Mouse (Mus musculus): ENCODE results near the gene Gfy. TPM values are rescaled to one million over a fixed set of nuclear protein-coding genes. Genes with fewer than 3 reads are reported as not detected.
"Not testable (repeated sequence)": the region's sequence is repeated elsewhere in the genome, so short reads cannot be mapped to it uniquely, and the experiment has no call there.

Gene Gfy
- polyA plus RNA-seq, 1 experiment from 2014 or later = not detected

DNA sequence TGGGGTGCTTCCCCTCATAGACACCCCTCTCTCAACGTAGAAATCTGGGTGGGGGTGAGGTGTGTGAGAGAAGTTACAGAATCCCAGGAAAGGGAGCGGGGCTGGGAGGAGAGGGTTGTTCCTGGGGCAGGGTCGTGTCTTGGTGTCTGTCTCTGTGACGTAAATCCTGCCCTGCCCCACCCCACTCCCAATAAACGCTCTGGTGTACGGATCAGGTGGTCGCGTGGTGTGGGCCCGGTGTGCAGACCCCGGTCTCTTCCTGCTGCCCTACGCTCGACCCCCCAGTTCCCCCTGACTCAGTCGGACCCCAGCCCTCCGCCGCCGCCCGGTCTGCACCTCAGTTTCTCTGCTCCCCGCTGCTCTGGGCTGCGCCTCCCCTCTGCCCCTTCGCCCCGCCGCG lies 3.4 kb downstream of the Gfy start:
- Histone ChIP-seq H3K4me2 (replicated peaks) (peak overlapping the region; percentile 28), H3K4me1 (replicated peaks) (peaks cover 22% of the 10 kb centered on the region), H3K36me3 (no peaks in the 10 kb centered on the region), H3K9me3 (no peaks in the 10 kb centered on the region), H3K27me3 (peaks cover 83% of the 10 kb centered on the region), H3K4me3 (replicated peaks) (peak overlapping the region; percentile 13), H3K9ac (replicated peaks) (no peak overlapping the region), H3K27ac (no peak overlapping the region)
- ATAC-seq = 0 out of 2 replicates have a peak, but pooled peaks have one; percentile 20
- 3% methylated on average over 23 of the region's 23 CpGs for WGBS

DNA sequence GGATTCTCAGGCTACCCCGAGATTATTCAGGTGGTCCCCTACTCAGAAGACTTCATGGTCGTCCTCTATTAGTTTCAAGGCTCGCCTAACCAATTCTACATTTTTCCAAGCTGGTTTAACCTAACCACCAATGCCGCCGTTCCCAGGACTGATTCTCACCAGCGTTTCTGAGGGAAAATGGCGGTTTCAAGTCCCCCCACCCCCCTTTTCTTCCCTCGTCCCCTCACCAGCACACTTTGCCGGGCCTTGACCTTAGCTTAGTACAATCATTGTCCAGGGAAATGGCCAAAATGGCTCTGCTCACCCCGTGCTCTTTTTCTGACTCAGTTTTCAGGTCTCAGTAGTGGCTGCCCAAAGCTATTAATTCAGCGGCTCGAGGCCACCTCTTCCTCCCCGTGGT lies 4.0 kb downstream of the Gfy start:
- WGBS = 2% methylated on average over 13 of the region's 13 CpGs
- Histone ChIP-seq H3K4me2 (replicated peaks) (no peak overlapping the region), H3K9ac (replicated peaks) (no peak overlapping the region), H3K9me3 (no peaks in the 10 kb centered on the region), H3K27ac (no peak overlapping the region), H3K36me3 (no peaks in the 10 kb centered on the region), H3K4me1 (replicated peaks) (peaks cover 20% of the 10 kb centered on the region), H3K4me3 (replicated peaks) (no peak overlapping the region), H3K27me3 (peaks cover 83% of the 10 kb centered on the region)
- ATAC-seq = no peak

DNA sequence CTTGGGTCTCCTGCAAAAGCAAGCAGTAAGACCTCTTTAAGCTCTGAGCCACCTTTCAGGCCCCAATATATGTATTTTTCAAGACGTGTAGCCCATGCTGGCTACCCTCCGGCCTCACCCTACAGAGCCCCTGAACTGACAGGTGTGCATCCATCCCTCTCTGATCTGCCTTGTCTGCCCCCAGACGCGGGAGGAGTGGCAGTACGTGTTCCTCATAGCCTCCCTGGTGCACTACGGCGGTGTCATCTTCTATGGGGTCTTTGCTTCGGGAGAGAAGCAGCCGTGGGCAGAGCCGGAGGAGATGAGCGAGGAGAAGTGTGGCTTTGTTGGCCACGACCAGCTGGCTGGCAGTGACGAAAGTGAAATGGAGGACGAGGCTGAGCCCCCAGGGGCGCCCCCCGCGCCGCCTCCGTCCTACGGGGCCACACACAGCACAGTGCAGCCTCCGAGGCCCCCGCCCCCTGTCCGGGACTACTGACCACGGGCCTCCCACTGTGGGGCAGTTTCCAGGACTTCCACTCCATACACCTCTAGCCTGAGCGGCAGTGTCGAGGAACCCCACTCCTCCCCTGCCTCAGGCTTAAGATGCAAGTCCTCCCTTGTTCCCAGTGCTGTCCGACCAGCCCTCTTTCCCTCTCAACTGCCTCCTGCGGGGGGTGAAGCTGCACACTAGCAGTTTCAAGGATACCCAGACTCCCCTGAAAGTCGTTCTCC lies 4.6 kb downstream of the Gfy start:
- H3K9ac ChIP-seq (replicated peaks) = no peak overlapping the region

DNA sequence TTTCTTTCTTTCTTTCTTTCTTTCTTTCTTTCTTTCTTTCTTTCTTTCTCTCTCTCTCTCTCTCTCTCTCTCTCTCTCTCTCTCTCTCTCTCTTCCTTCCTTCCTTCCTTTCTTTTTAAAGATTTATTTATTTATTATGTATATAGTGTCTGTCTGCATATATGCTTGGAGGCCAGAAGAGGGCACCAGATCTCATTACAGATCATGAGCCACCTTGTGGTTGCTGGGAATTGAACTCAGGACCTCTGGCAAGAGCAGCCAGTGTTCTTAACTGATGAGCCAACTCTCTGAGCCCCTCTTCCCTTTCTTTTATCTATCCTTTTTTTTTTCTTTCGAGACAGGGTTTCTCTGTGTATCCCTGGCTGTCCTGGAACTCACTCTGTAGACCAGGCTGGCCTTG lies 5.6 kb downstream of the Gfy start:
- H3K4me3 ChIP-seq (replicated peaks); H3K4me2 ChIP-seq (replicated peaks); ATAC-seq; H3K27ac ChIP-seq; H3K9ac ChIP-seq (replicated peaks); H3K9me3 ChIP-seq; H3K36me3 ChIP-seq: not testable (repeated sequence)
- H3K27me3 ChIP-seq = peaks cover 83% of the 10 kb centered on the region
- WGBS = 55% methylated on average over 1 of the region's 1 CpGs
- peaks cover 21% of the 10 kb centered on the region for H3K4me1 ChIP-seq (replicated peaks)

More for the DNA sequence above, 4.6 kb downstream of the Gfy start:
- no peaks in the 10 kb centered on the region for H3K36me3 ChIP-seq
- ATAC-seq = no peak
- H3K4me1 ChIP-seq (replicated peaks) = peaks cover 20% of the 10 kb centered on the region
- H3K9me3 ChIP-seq = peaks cover 6% of the 10 kb centered on the region; the same call in 1 of the 2 replicates
- peak overlapping the region; percentile 11; the same call in 1 of the 2 replicates for H3K4me3 ChIP-seq (replicated peaks)
- H3K27ac ChIP-seq = no peak overlapping the region
- WGBS = 3% methylated on average over 29 of the region's 29 CpGs
- H3K4me2 ChIP-seq (replicated peaks) = peak overlapping the region; percentile 19
- peaks cover 83% of the 10 kb centered on the region for H3K27me3 ChIP-seq

DNA sequence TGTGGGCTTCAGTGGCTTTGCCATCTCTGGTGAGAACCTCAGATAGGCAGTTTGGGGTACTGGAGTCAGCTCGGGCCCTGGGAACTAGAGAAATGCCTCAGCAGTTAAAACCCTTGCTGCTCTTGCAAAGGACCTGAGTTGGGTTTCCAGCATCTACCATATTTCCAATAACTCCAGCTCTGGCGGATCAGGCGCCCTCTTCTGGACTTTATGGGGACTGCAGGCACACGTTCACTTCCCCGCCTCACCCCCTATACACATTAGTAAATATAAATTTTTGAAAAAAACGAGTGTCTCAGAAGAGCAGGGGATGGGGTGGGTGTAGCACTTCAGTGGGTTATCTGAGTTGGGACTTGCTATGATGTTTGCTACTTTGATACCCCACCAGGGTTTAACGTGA lies 6.4 kb downstream of the Gfy start:
- H3K27me3 ChIP-seq = peaks cover 83% of the 10 kb centered on the region

DNA sequence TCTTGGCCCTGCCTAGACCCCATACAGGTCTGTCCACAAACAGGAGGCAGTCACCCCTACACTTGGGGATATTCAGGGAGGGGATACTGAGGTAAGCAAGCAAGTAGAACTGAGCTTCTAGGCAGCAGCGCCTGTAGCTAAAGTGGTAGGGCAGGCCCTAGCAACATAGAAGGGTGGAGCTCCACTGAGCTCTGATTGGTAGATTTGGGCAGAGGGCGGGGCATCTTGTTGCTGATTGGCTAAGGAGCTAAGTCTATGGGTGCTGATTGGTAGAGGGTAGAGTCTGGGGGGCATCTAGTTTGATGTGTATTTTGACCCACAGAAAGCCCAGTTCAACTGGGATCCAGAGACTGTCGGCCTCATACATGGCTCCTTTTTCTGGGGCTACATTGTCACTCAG lies 9.9 kb downstream of the Gfy start:
- peaks cover 83% of the 10 kb centered on the region for H3K27me3 ChIP-seq
- H3K4me3 ChIP-seq (replicated peaks) = no peak overlapping the region
- WGBS = 91% methylated on average over 3 of the region's 3 CpGs
- H3K9ac ChIP-seq (replicated peaks) = no peak overlapping the region
- H3K27ac ChIP-seq = no peak overlapping the region
- peaks cover 6% of the 10 kb centered on the region; the same call in 1 of the 2 replicates for H3K9me3 ChIP-seq
- peaks cover 19% of the 10 kb centered on the region for H3K4me1 ChIP-seq (replicated peaks)
- no peak overlapping the region for H3K4me2 ChIP-seq (replicated peaks)
- ATAC-seq = no peak
- no peaks in the 10 kb centered on the region for H3K36me3 ChIP-seq

More for the DNA sequence above, 6.4 kb downstream of the Gfy start:
- peaks cover 6% of the 10 kb centered on the region; the same call in 1 of the 2 replicates for H3K9me3 ChIP-seq
- WGBS = 64% methylated on average over 7 of the region's 7 CpGs
- ATAC-seq = no peak
- H3K36me3 ChIP-seq = no peaks in the 10 kb centered on the region
- no peak overlapping the region for H3K9ac ChIP-seq (replicated peaks)
- no peak overlapping the region for H3K27ac ChIP-seq
- no peak overlapping the region for H3K4me2 ChIP-seq (replicated peaks)
- peaks cover 29% of the 10 kb centered on the region for H3K4me1 ChIP-seq (replicated peaks)
- no peak overlapping the region for H3K4me3 ChIP-seq (replicated peaks)

DNA sequence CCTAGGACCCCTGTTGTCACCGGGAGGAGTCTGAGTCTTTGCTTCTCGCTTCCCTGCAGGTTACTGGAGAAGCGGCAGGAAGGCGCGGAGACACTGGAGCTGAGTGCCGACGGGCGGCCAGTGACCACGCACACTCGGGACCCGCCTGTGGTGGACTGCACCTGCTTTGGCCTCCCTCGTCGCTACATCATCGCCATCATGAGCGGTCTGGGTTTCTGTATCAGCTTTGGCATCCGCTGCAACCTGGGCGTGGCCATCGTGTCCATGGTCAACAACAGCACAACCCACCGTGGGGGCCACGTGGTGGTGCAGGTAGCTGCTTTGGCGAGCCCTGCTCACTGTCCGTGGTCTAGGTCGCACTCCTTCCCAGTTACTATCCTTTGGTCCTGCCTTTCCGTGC lies 10.7 kb downstream of the Gfy start:
- Histone ChIP-seq H3K36me3 (no peaks in the 10 kb centered on the region), H3K9ac (replicated peaks) (no peak overlapping the region), H3K4me3 (replicated peaks) (peak overlapping the region; percentile 15), H3K9me3 (peaks cover 6% of the 10 kb centered on the region; the same call in 1 of the 2 replicates), H3K27me3 (peaks cover 83% of the 10 kb centered on the region), H3K4me2 (replicated peaks) (peak overlapping the region; percentile 28), H3K27ac (no peak overlapping the region), H3K4me1 (replicated peaks) (peaks cover 25% of the 10 kb centered on the region)
- whole genome bisulfite sequencing = 4% methylated on average over 24 of the region's 24 CpGs
- no peak for ATAC-seq

DNA sequence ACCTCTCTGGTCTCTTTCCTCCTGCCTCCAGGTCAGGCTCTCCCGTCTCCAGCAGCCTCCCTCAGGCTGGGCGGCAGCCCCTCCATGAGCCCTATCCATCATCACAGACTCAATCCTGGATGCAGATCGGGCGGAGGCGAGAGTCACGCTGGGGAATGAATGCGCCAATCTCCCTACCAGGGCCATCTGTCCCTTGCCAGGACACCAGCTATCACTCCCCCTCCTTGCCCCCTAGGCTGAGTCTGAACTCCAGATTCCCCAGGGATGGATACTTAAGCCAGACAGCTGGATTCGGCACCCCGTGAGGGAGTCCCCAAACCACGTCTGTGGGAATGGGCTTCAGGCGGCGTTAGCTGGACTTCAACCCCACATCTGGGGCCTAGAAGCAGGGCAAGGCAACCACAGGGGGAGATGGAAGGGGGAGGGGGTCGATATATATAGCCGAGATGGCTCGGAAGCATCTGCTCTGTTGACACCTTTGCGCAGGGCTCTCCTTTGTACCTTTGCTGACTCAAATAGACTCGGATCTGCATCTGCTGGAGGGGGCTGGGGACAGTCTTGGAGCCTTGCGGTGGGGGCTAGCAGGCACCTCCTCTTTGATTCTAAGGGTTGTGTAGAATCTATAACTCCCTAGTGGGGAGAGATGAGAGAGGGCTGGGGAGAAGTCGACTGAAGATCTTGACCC lies 11.5 kb downstream of the Gfy start:
- Histone ChIP-seq H3K9me3 (peaks cover 6% of the 10 kb centered on the region; the same call in 1 of the 2 replicates), H3K27ac (no peak overlapping the region), H3K4me3 (replicated peaks) (no peak overlapping the region), H3K4me1 (replicated peaks) (peaks cover 27% of the 10 kb centered on the region), H3K9ac (replicated peaks) (no peak overlapping the region; the same call in 1 of the 2 replicates), H3K27me3 (peaks cover 91% of the 10 kb centered on the region), H3K4me2 (replicated peaks) (peak overlapping the region; percentile 25), H3K36me3 (no peaks in the 10 kb centered on the region)
- WGBS = 2% methylated on average over 19 of the region's 19 CpGs
- 0 out of 2 replicates have a peak, but pooled peaks have one; percentile 7 for ATAC-seq

DNA sequence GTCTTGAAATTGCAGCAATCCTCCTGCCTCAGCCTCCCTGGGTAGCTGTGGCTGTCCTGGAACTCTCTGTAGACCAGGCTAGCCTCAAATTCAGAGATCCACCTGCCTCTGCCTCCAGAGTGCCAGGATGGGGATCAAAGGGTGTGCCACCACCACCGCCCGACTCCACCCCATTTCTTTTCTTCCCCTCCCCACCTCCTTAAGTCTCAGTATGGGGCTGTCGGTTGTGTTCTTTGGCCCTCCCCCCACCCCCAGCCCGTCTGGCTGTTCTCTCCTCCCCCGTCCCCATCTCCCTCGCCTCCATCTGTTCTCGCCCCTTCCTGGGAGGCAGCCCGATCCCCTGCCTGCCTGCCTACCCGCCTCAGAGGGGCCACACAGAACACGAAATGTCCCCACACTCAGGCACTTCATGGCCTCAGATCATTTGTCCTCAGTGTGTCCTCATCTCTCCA lies 12.4 kb downstream of the Gfy start:
- no peak for ATAC-seq
- Histone ChIP-seq H3K4me2 (replicated peaks) (no peak overlapping the region), H3K4me1 (replicated peaks) (peaks cover 34% of the 10 kb centered on the region), H3K4me3 (replicated peaks) (no peak overlapping the region), H3K9ac (replicated peaks) (no peak overlapping the region), H3K9me3 (peaks cover 6% of the 10 kb centered on the region; the same call in 1 of the 2 replicates), H3K36me3 (no peaks in the 10 kb centered on the region), H3K27ac (no peak overlapping the region), H3K27me3 (peaks cover 90% of the 10 kb centered on the region)
- WGBS = 20% methylated on average over 10 of the region's 10 CpGs

DNA sequence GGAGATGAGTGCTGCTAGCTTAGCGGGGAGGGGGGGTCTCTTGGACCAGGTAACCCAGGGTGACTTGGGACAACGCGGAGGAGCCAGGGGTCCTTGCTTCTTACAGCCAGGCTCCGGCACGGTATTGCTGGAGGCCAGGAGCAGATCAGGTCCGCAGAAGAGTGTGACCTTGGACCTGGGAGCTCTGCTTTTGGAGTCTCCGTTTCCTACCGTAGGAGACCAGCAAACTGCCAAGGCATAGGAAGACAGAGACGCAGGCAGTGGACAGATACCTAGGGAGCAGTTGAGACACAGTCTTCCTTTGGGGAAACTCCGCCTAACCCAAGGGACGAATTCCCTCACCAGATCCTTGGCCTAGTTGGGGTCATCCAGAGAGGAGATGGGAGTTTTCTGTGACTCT lies 13.7 kb downstream of the Gfy start:
- no peak overlapping the region for H3K4me3 ChIP-seq (replicated peaks)
- no peaks in the 10 kb centered on the region for H3K36me3 ChIP-seq
- H3K4me1 ChIP-seq (replicated peaks) = peaks cover 34% of the 10 kb centered on the region
- 44% methylated on average over 11 of the region's 11 CpGs for WGBS
- H3K9me3 ChIP-seq = peaks cover 6% of the 10 kb centered on the region; the same call in 1 of the 2 replicates
- peaks cover 84% of the 10 kb centered on the region for H3K27me3 ChIP-seq
- H3K27ac ChIP-seq = no peak overlapping the region
- H3K4me2 ChIP-seq (replicated peaks) = no peak overlapping the region
- H3K9ac ChIP-seq (replicated peaks) = no peak overlapping the region
- no peak for ATAC-seq

DNA sequence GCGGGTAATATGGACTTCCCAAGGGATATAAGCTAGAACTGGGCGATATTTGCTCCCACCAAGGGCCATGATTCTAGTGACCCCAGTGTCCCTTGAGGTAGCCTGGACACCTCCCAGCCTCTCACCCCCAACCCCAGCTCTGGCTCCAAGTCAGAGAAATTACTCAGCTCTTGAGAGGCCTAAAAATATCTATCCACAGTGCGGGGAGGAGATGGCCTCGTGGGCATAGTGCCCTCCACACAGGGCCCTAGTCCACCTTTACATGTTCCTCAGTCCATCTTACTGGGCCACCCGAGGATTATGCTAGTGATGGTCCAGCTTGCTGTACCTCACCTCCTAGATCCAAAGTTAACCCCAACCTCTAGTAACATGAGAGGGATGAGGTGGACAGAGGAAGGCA lies 14.5 kb downstream of the Gfy start:
- 68% methylated on average over 5 of the region's 5 CpGs for WGBS
- H3K4me3 ChIP-seq (replicated peaks) = no peak overlapping the region
- peaks cover 34% of the 10 kb centered on the region for H3K4me1 ChIP-seq (replicated peaks)
- H3K9ac ChIP-seq (replicated peaks) = no peak overlapping the region
- peaks cover 75% of the 10 kb centered on the region for H3K27me3 ChIP-seq
- H3K27ac ChIP-seq = no peak overlapping the region
- peaks cover 1% of the 10 kb centered on the region; the same call in 1 of the 2 replicates for H3K9me3 ChIP-seq
- peaks cover 5% of the 10 kb centered on the region; the same call in 1 of the 2 replicates for H3K36me3 ChIP-seq
- no peak overlapping the region for H3K4me2 ChIP-seq (replicated peaks)
- no peak for ATAC-seq

All from midbrain, embryonic 13.5 days (tissue).